Mouse (Mus musculus) lung, postnatal 0 days (tissue): ENCODE results near the gene Celf5.

Experiments
- CTCF ChIP-seq: IDR thresholded peaks from 2 replicates; pipeline ENCODE4 v1.5.1; 2016; ENCODE audit warnings: antibody characterized with exemption, mild to moderate bottlenecking
- EP300 ChIP-seq: IDR thresholded peaks from 2 replicates; pipeline ENCODE4 v1.6.1; 2016; ENCODE audit warnings: antibody characterized with exemption, mild to moderate bottlenecking, control low read depth

GRCm38 (mm10) chr10:81427327-81427726 lies 55.2 kb downstream of the Celf5 start:
- TF ChIP-seq CTCF (no peak), EP300 (no peak)
